Mouse (Mus musculus) cortical plate, adult 2 months (tissue): Measurements from ENCODE around the gene Adgra3.

ENCODE experiments used
- CTCF ChIP-seq: fragments of 200-500 bp; IDR thresholded peaks from 2 replicates; pipeline ENCODE4 v1.5.1; 2011; ENCODE audit warnings: mild to moderate bottlenecking, control low read depth, low read length; ENCODE audit not compliant: insufficient read depth; ENCODE audit errors: extremely low read depth
- POLR2A ChIP-seq: fragments of 200-500 bp; IDR thresholded peaks from 2 replicates; pipeline ENCODE4 v1.6.1; 2011; ENCODE audit warnings: mild to moderate bottlenecking, low read length, control low read depth; ENCODE audit not compliant: insufficient read depth; ENCODE audit errors: extremely low read depth

- TF ChIP-seq POLR2A (no peak), CTCF (no peak)
Measured at GRCm38 (mm10) chr5:50052456-50052855, 6.3 kb downstream of the Adgra3 start.
